ENCODE assay signal across 7 mouse cellular contexts in genomic region chr10:80293325-80293724, GRCm38 (mm10). TPM values are rescaled to one million over a fixed set of nuclear protein-coding genes. Genes with fewer than 3 reads are reported as not detected.
A peak's percentile ranks its signal among the peaks of the same experiment; 100 is the strongest.
DNase-seq lines count a peak whose midpoint lies in the region; ATAC-seq and TF ChIP-seq lines count a peak whose summit lies in the region.

No protein-coding gene starts in this region.

- peak overlapping the region; percentile 92 for H3K4me2 ChIP-seq in embryonic facial prominence, embryonic 11.5 days (ENCODE audit: low read depth, low read length)
- H3K4me2 ChIP-seq in intestine, postnatal 0 days (replicated peaks; ENCODE audit: low read depth): peak overlapping the region; percentile 83
- peak overlapping the region; percentile 96 for H3K4me2 ChIP-seq in stomach, embryonic 14.5 days (replicated peaks; ENCODE audit: low read depth, low read length)

- DNase-seq in right cerebral cortex, postnatal 25 days: peak; percentile 15
- no peak for DNase-seq in right cerebral cortex, postnatal 14 days
- no peak for DNase-seq in embryonic facial prominence, embryonic 11.5 days (ENCODE audit: low spot score)

- peak overlapping the region; percentile 96 for H3K4me3 ChIP-seq in embryonic facial prominence, embryonic 11.5 days (ENCODE audit: low read depth, low read length)
- peak overlapping the region; percentile 82 for H3K4me3 ChIP-seq in intestine, postnatal 0 days (ENCODE audit: low read depth, low read length)
- H3K4me3 ChIP-seq in stomach, embryonic 14.5 days (ENCODE audit: low read depth, low read length): peak overlapping the region; percentile 95

- H3K27ac ChIP-seq in embryonic facial prominence, embryonic 11.5 days (replicated peaks; ENCODE audit: low read depth, low read length): no peak overlapping the region
- H3K27ac ChIP-seq in intestine, postnatal 0 days (ENCODE audit: low read depth, low read length): 0 out of 2 replicates have a peak overlapping the region, but pooled peaks have one; percentile 86
- no peak overlapping the region; the same call in 1 of the 2 replicates for H3K27ac ChIP-seq in stomach, embryonic 14.5 days (ENCODE audit: low read length)

- no peak for ATAC-seq in embryonic facial prominence, embryonic 11.5 days (replicated peaks; ENCODE audit: insufficient number of reproducible peaks, low FRiP score, low TSS enrichment, low read depth)
- no peak for ATAC-seq in intestine, postnatal 0 days
- no peak for ATAC-seq in stomach, embryonic 14.5 days (ENCODE audit: insufficient number of reproducible peaks, insufficient read depth, low FRiP score, low read depth)
- no peak for ATAC-seq in megakaryocyte-erythroid progenitor cell, adult 5-6 weeks (replicated peaks; ENCODE audit: low FRiP score, low TSS enrichment, poor library complexity, severe bottlenecking)
- no peak for ATAC-seq in activated CD4-positive, CD25-positive, alpha-beta regulatory T cell, adult 4 months

- H3K4me1 ChIP-seq in embryonic facial prominence, embryonic 11.5 days (ENCODE audit: control insufficient read depth, insufficient read depth, low read length): peaks cover 3% of the 10 kb centered on the region; the same call in 1 of the 2 replicates
- no peaks in the 10 kb centered on the region for H3K4me1 ChIP-seq in intestine, postnatal 0 days (replicated peaks; ENCODE audit: control insufficient read depth, insufficient read depth, low read length)
- H3K4me1 ChIP-seq in stomach, embryonic 14.5 days (ENCODE audit: control insufficient read depth, insufficient read depth, low read length): peaks cover 13% of the 10 kb centered on the region; the same call in 1 of the 2 replicates

- H3K9ac ChIP-seq in embryonic facial prominence, embryonic 11.5 days (replicated peaks; ENCODE audit: low read length): peak overlapping the region; percentile 99
- H3K9ac ChIP-seq in intestine, postnatal 0 days (ENCODE audit: low read depth, low read length): peak overlapping the region; percentile 93
- H3K9ac ChIP-seq in stomach, embryonic 14.5 days (replicated peaks; ENCODE audit: low read depth, low read length): peak overlapping the region; percentile 98

- peaks cover 2% of the 10 kb centered on the region; the same call in 1 of the 2 replicates for H3K27me3 ChIP-seq in embryonic facial prominence, embryonic 11.5 days (ENCODE audit: control insufficient read depth, insufficient read depth, low read length)
- peaks cover 4% of the 10 kb centered on the region; the same call in 1 of the 2 replicates for H3K27me3 ChIP-seq in intestine, postnatal 0 days (replicated peaks; ENCODE audit: control insufficient read depth, insufficient read depth, low read length)
- H3K27me3 ChIP-seq in stomach, embryonic 14.5 days (ENCODE audit: control insufficient read depth, insufficient read depth, low read length): peaks cover 2% of the 10 kb centered on the region; the same call in 1 of the 2 replicates

- WGBS in embryonic facial prominence, embryonic 11.5 days: 28% methylated on average over 14 of the region's 14 CpGs
- WGBS in intestine, postnatal 0 days: 14% methylated on average over 14 of the region's 14 CpGs
- WGBS in stomach, embryonic 14.5 days: 22% methylated on average over 14 of the region's 14 CpGs

- no peaks in the 10 kb centered on the region for H3K9me3 ChIP-seq in embryonic facial prominence, embryonic 11.5 days (replicated peaks; ENCODE audit: control insufficient read depth, low read length)
- no peaks in the 10 kb centered on the region for H3K9me3 ChIP-seq in intestine, postnatal 0 days (ENCODE audit: control insufficient read depth)
- H3K9me3 ChIP-seq in stomach, embryonic 14.5 days (ENCODE audit: control insufficient read depth, low read depth, low read length): no peaks in the 10 kb centered on the region

- H3K36me3 ChIP-seq in embryonic facial prominence, embryonic 11.5 days (replicated peaks; ENCODE audit: control insufficient read depth, insufficient read depth, low read depth, low read length): peaks cover 5% of the 10 kb centered on the region
- peaks cover 23% of the 10 kb centered on the region; the same call in 1 of the 2 replicates for H3K36me3 ChIP-seq in intestine, postnatal 0 days (ENCODE audit: control insufficient read depth, insufficient read depth)
- peaks cover 22% of the 10 kb centered on the region for H3K36me3 ChIP-seq in stomach, embryonic 14.5 days (ENCODE audit: control insufficient read depth, insufficient read depth, low read length)

- 0 out of 2 replicates have a peak, but pooled peaks have one; percentile 30 for TF ChIP-seq CTCF in intestine, postnatal 0 days (IDR thresholded peaks at IDR 0.05; ENCODE audit: low read depth)

RNA-seq across cellular contexts. Expression of gene Rps15, which starts 1.1 kb away (rescaled TPM):
- polyA plus RNA-seq in embryonic facial prominence, embryonic 11.5 days (2014; fragmentation: Nextera tagmentation; extraction: Ambion mirVana): 886 and 948 TPM in 2 replicates
- polyA plus RNA-seq in intestine, postnatal 0 days (2015; fragmentation: Nextera tagmentation; extraction: Ambion mirVana): 708 and 727 TPM in 2 replicates
- 1,120 and 1,227 TPM in 2 replicates for polyA plus RNA-seq in stomach, embryonic 14.5 days (2014; fragmentation: Nextera tagmentation; extraction: Ambion mirVana)
- 4,307 and 4,493 TPM in 2 replicates for total RNA-seq in megakaryocyte-erythroid progenitor cell, adult 5-6 weeks (2014; fragmentation: Nextera tagmentation)
- total RNA-seq in megakaryocyte-erythroid progenitor cell, adult 5-6 weeks (2017): 2,815 and 2,969 TPM in 2 replicates
- 1,000 to 10,000 TPM; 1,256 to 1,612 TPM for polyA plus RNA-seq in activated CD4-positive, CD25-positive, alpha-beta regulatory T cell, adult 4 months (2017; shearing (Covaris generic))

RNA-seq across cellular contexts. Expression of gene Apc2, which starts 2.5 kb away (rescaled TPM):
- polyA plus RNA-seq in embryonic facial prominence, embryonic 11.5 days (2014; fragmentation: Nextera tagmentation; extraction: Ambion mirVana): 11.0 and 15.8 TPM in 2 replicates
- polyA plus RNA-seq in intestine, postnatal 0 days (2015; fragmentation: Nextera tagmentation; extraction: Ambion mirVana): 1.1 and 1.6 TPM in 2 replicates
- 8.1 and 8.7 TPM in 2 replicates for polyA plus RNA-seq in stomach, embryonic 14.5 days (2014; fragmentation: Nextera tagmentation; extraction: Ambion mirVana)
- total RNA-seq in megakaryocyte-erythroid progenitor cell, adult 5-6 weeks (2014; fragmentation: Nextera tagmentation): 0.07 TPM in 1 of 2 replicates, not detected in the other
- total RNA-seq in megakaryocyte-erythroid progenitor cell, adult 5-6 weeks (2017): not detected in 2 replicates
- polyA plus RNA-seq in activated CD4-positive, CD25-positive, alpha-beta regulatory T cell, adult 4 months (2017; shearing (Covaris generic)): under 1 TPM in 1 of 2 experiments, not detected in 1; 0.82 TPM

RNA-seq across cellular contexts. Expression of gene 2310011J03Rik, which starts 27.0 kb away (rescaled TPM):
- 36.5 and 41.6 TPM in 2 replicates for polyA plus RNA-seq in embryonic facial prominence, embryonic 11.5 days (2014; fragmentation: Nextera tagmentation; extraction: Ambion mirVana)
- polyA plus RNA-seq in intestine, postnatal 0 days (2015; fragmentation: Nextera tagmentation; extraction: Ambion mirVana): 85.2 and 87.6 TPM in 2 replicates
- polyA plus RNA-seq in stomach, embryonic 14.5 days (2014; fragmentation: Nextera tagmentation; extraction: Ambion mirVana): 39.6 and 43.0 TPM in 2 replicates
- total RNA-seq in megakaryocyte-erythroid progenitor cell, adult 5-6 weeks (2014; fragmentation: Nextera tagmentation): 34.1 and 50.4 TPM in 2 replicates
- 16.6 and 21.3 TPM in 2 replicates for total RNA-seq in megakaryocyte-erythroid progenitor cell, adult 5-6 weeks (2017)
- 10 to 100 TPM; 44.0 to 54.5 TPM for polyA plus RNA-seq in activated CD4-positive, CD25-positive, alpha-beta regulatory T cell, adult 4 months (2017; shearing (Covaris generic))

RNA-seq across cellular contexts. Expression of gene Dazap1, which starts 32.0 kb away (rescaled TPM):
- polyA plus RNA-seq in embryonic facial prominence, embryonic 11.5 days (2014; fragmentation: Nextera tagmentation; extraction: Ambion mirVana): 40.9 and 44.7 TPM in 2 replicates
- 26.6 and 29.0 TPM in 2 replicates for polyA plus RNA-seq in intestine, postnatal 0 days (2015; fragmentation: Nextera tagmentation; extraction: Ambion mirVana)
- 48.6 and 51.3 TPM in 2 replicates for polyA plus RNA-seq in stomach, embryonic 14.5 days (2014; fragmentation: Nextera tagmentation; extraction: Ambion mirVana)
- 152 and 163 TPM in 2 replicates for total RNA-seq in megakaryocyte-erythroid progenitor cell, adult 5-6 weeks (2014; fragmentation: Nextera tagmentation)
- 269 and 335 TPM in 2 replicates for total RNA-seq in megakaryocyte-erythroid progenitor cell, adult 5-6 weeks (2017)
- 10 to 100 TPM; 15.4 to 19.6 TPM for polyA plus RNA-seq in activated CD4-positive, CD25-positive, alpha-beta regulatory T cell, adult 4 months (2017; shearing (Covaris generic))

RNA-seq across cellular contexts. Expression of gene Gamt, which starts 32.5 kb away (rescaled TPM):
- 21.9 and 22.4 TPM in 2 replicates for polyA plus RNA-seq in embryonic facial prominence, embryonic 11.5 days (2014; fragmentation: Nextera tagmentation; extraction: Ambion mirVana)
- polyA plus RNA-seq in intestine, postnatal 0 days (2015; fragmentation: Nextera tagmentation; extraction: Ambion mirVana): 30.1 and 37.2 TPM in 2 replicates
- polyA plus RNA-seq in stomach, embryonic 14.5 days (2014; fragmentation: Nextera tagmentation; extraction: Ambion mirVana): 32.1 and 49.3 TPM in 2 replicates
- total RNA-seq in megakaryocyte-erythroid progenitor cell, adult 5-6 weeks (2014; fragmentation: Nextera tagmentation): 1.2 and 1.7 TPM in 2 replicates
- total RNA-seq in megakaryocyte-erythroid progenitor cell, adult 5-6 weeks (2017): 2.1 and 3.0 TPM in 2 replicates
- polyA plus RNA-seq in activated CD4-positive, CD25-positive, alpha-beta regulatory T cell, adult 4 months (2017; shearing (Covaris generic)): under 1 TPM in 1 of 2 experiments, not detected in 1; 0.34 TPM
